Mouse (Mus musculus): ENCODE measurements at regions not wholly inside any gene's neighbourhood (a gene's known extent, or its start where the extent isn't known, plus 50 kb on each side); places are given as distances from the start of the nearest gene placed in this dataset.

DNA sequence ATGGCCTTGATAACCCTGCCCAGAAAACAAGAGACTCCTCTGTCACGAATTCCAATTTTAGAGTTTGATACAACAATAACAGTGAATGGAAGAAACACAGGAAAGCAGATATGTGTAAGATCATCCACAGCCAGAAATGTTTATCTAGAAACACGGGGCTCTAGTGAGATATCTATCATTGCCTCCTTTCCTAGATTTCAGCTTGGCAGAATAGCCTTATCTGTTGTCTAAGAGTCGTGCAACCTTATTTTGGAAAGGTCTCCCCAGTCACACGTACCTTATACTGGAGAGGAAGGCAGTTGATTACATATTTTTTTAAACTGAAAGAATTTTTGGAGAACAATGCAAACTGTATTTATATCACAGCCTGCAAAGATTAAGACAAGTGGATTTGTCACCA, 61.6 kb downstream of the Gm10295 start:
- Histone ChIP-seq H3K36me3 (ENCODE audit: control insufficient read depth, insufficient read depth, low read length) (no peaks in the 10 kb centered on the region), H3K4me2 (ENCODE audit: low read length) (no peak overlapping the region), H3K4me1 (ENCODE audit: control insufficient read depth, insufficient read depth, low read length) (no peaks in the 10 kb centered on the region), H3K9me3 (replicated peaks; ENCODE audit: control insufficient read depth, low read length, poor library complexity, severe bottlenecking) (no peaks in the 10 kb centered on the region), H3K27me3 (ENCODE audit: control insufficient read depth, insufficient read depth, low read depth, low read length) (no peaks in the 10 kb centered on the region), H3K27ac (ENCODE audit: low read length) (no peak overlapping the region), H3K4me3 (ENCODE audit: low read depth, low read length) (no peak overlapping the region), H3K9ac (ENCODE audit: low read depth, low read length) (no peak overlapping the region)
- 77% methylated on average over 4 of the region's 4 CpGs for WGBS
- ATAC-seq, result no peak

GRCm38 (mm10) chr7:71289266-71289665, 62.0 kb downstream of the Gm10295 start:
- Histone ChIP-seq H3K4me2 (ENCODE audit: low read length) (no peak overlapping the region), H3K9ac (ENCODE audit: low read depth, low read length) (no peak overlapping the region), H3K27ac (ENCODE audit: low read length) (no peak overlapping the region), H3K9me3 (replicated peaks; ENCODE audit: control insufficient read depth, low read length, poor library complexity, severe bottlenecking) (no peaks in the 10 kb centered on the region), H3K4me1 (ENCODE audit: control insufficient read depth, insufficient read depth, low read length) (no peaks in the 10 kb centered on the region), H3K36me3 (ENCODE audit: control insufficient read depth, insufficient read depth, low read length) (no peaks in the 10 kb centered on the region), H3K4me3 (ENCODE audit: low read depth, low read length) (no peak overlapping the region), H3K27me3 (ENCODE audit: control insufficient read depth, insufficient read depth, low read depth, low read length) (no peaks in the 10 kb centered on the region)
- 82% methylated on average over 5 of the region's 5 CpGs for WGBS
- ATAC-seq, result no peak

DNA sequence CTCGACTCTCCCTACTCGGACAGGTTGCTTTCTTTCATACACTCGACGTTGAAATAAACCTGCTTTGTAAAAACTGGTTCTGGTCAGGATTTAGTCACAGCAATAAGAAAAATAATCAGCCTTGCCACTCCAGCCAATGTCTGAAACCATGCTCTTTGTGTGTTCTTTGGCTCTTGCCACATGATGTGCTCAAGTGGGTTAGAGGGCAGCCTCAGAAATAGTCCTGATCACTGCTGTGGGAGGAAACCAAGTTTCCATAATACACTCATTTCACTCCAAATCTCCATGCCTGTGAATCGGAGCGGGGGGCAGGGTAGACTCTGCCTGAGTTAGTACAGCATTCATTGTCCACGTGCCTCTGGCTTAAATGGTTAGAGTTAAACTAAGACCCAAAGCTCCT, 63.8 kb downstream of the Gm10295 start:
- H3K27me3 ChIP-seq (ENCODE audit: control insufficient read depth, insufficient read depth, low read depth, low read length), result no peaks in the 10 kb centered on the region
- no peak overlapping the region for H3K9ac ChIP-seq (ENCODE audit: low read depth, low read length)
- no peaks in the 10 kb centered on the region; the same call in 1 of the 2 replicates for H3K9me3 ChIP-seq (replicated peaks; ENCODE audit: control insufficient read depth, low read length, poor library complexity, severe bottlenecking)
- ATAC-seq, result no peak
- no peaks in the 10 kb centered on the region for H3K36me3 ChIP-seq (ENCODE audit: control insufficient read depth, insufficient read depth, low read length)
- H3K4me1 ChIP-seq (ENCODE audit: control insufficient read depth, insufficient read depth, low read length), result no peaks in the 10 kb centered on the region
- 88% methylated on average over 7 of the region's 7 CpGs for WGBS
- no peak overlapping the region for H3K27ac ChIP-seq (ENCODE audit: low read length)
- H3K4me2 ChIP-seq (ENCODE audit: low read length), result no peak overlapping the region
- no peak overlapping the region for H3K4me3 ChIP-seq (ENCODE audit: low read depth, low read length)

DNA sequence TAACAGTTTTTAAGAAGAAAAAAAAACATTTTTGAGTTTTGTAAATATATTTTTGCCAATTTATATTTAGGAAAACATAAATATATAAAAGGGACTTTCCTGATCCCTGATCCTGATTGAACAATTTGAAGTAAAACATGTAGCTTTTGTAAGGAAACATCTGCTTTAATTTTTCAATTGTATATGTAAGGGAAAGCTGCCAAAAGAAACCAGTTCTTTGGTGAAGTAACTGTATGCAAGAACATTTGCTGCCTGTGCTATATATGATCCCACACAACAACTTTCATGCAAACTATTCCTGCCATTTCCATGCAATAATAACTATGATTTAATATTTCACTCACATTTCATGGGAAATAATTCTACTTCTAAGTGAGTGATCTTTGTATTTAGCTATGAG, 67.0 kb downstream of the Gm10295 start:
- no peaks in the 10 kb centered on the region for H3K36me3 ChIP-seq (ENCODE audit: control insufficient read depth, insufficient read depth, low read length)
- no peak overlapping the region for H3K4me3 ChIP-seq (ENCODE audit: low read depth, low read length)
- H3K27me3 ChIP-seq (ENCODE audit: control insufficient read depth, insufficient read depth, low read depth, low read length), result no peaks in the 10 kb centered on the region
- H3K9me3 ChIP-seq (replicated peaks; ENCODE audit: control insufficient read depth, low read length, poor library complexity, severe bottlenecking), result no peaks in the 10 kb centered on the region; the same call in 1 of the 2 replicates
- H3K4me2 ChIP-seq (ENCODE audit: low read length), result no peak overlapping the region
- H3K4me1 ChIP-seq (ENCODE audit: control insufficient read depth, insufficient read depth, low read length), result no peaks in the 10 kb centered on the region
- H3K27ac ChIP-seq (ENCODE audit: low read length), result no peak overlapping the region
- H3K9ac ChIP-seq (ENCODE audit: low read depth, low read length), result no peak overlapping the region
- ATAC-seq, result no peak

GRCm38 (mm10) chr7:71283419-71283818, 67.9 kb downstream of the Gm10295 start:
- no peaks in the 10 kb centered on the region for H3K4me1 ChIP-seq (ENCODE audit: control insufficient read depth, insufficient read depth, low read length)
- no peak for ATAC-seq
- no peaks in the 10 kb centered on the region; the same call in 1 of the 2 replicates for H3K9me3 ChIP-seq (replicated peaks; ENCODE audit: control insufficient read depth, low read length, poor library complexity, severe bottlenecking)
- H3K27me3 ChIP-seq (ENCODE audit: control insufficient read depth, insufficient read depth, low read depth, low read length), result no peaks in the 10 kb centered on the region
- 91% methylated on average over 3 of the region's 3 CpGs for WGBS
- no peaks in the 10 kb centered on the region for H3K36me3 ChIP-seq (ENCODE audit: control insufficient read depth, insufficient read depth, low read length)
- H3K4me3 ChIP-seq (ENCODE audit: low read depth, low read length), result no peak overlapping the region
- no peak overlapping the region for H3K27ac ChIP-seq (ENCODE audit: low read length)
- no peak overlapping the region for H3K4me2 ChIP-seq (ENCODE audit: low read length)
- H3K9ac ChIP-seq (ENCODE audit: low read depth, low read length), result no peak overlapping the region

GRCm38 (mm10) chr7:71266101-71266500, 85.2 kb downstream of the Gm10295 start:
- H3K9ac ChIP-seq (ENCODE audit: low read depth, low read length), result no peak overlapping the region
- 86% methylated on average over 8 of the region's 8 CpGs for WGBS
- H3K36me3 ChIP-seq (ENCODE audit: control insufficient read depth, insufficient read depth, low read length), result no peaks in the 10 kb centered on the region
- H3K4me1 ChIP-seq (ENCODE audit: control insufficient read depth, insufficient read depth, low read length), result no peaks in the 10 kb centered on the region
- H3K9me3 ChIP-seq (replicated peaks; ENCODE audit: control insufficient read depth, low read length, poor library complexity, severe bottlenecking), result no peaks in the 10 kb centered on the region
- H3K27me3 ChIP-seq (ENCODE audit: control insufficient read depth, insufficient read depth, low read depth, low read length), result no peaks in the 10 kb centered on the region
- ATAC-seq, result no peak
- no peak overlapping the region for H3K4me2 ChIP-seq (ENCODE audit: low read length)
- H3K4me3 ChIP-seq (ENCODE audit: low read depth, low read length), result no peak overlapping the region
- H3K27ac ChIP-seq (ENCODE audit: low read length), result no peak overlapping the region

DNA sequence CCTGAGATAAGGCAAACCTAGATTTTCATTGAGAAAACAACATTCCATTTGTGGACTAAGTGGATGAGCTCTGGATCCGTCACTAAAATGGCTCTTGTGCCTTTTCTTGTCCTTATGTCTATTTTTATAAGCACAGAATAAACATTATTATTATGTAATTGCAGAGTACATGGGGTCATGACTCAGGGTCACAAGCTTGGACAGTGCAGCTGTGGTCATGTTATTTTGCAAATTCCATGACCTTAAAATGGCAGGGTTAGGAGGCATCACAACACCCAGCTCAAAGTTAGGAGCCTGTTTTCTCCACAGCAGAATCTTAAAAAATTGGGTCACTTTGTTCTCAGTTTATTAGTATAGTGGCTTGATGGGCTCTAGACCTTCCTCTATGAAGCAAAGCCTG, 87.2 kb downstream of the Gm10295 start:
- no peaks in the 10 kb centered on the region for H3K36me3 ChIP-seq (ENCODE audit: control insufficient read depth, insufficient read depth, low read length)
- H3K27me3 ChIP-seq (ENCODE audit: control insufficient read depth, insufficient read depth, low read depth, low read length), result no peaks in the 10 kb centered on the region
- no peaks in the 10 kb centered on the region for H3K4me1 ChIP-seq (ENCODE audit: control insufficient read depth, insufficient read depth, low read length)
- no peak for ATAC-seq
- H3K27ac ChIP-seq (ENCODE audit: low read length), result no peak overlapping the region
- H3K9me3 ChIP-seq (replicated peaks; ENCODE audit: control insufficient read depth, low read length, poor library complexity, severe bottlenecking), result no peaks in the 10 kb centered on the region
- no peak overlapping the region for H3K4me2 ChIP-seq (ENCODE audit: low read length)
- 83% methylated on average over 1 of the region's 1 CpGs for WGBS
- no peak overlapping the region for H3K9ac ChIP-seq (ENCODE audit: low read depth, low read length)
- no peak overlapping the region for H3K4me3 ChIP-seq (ENCODE audit: low read depth, low read length)

DNA sequence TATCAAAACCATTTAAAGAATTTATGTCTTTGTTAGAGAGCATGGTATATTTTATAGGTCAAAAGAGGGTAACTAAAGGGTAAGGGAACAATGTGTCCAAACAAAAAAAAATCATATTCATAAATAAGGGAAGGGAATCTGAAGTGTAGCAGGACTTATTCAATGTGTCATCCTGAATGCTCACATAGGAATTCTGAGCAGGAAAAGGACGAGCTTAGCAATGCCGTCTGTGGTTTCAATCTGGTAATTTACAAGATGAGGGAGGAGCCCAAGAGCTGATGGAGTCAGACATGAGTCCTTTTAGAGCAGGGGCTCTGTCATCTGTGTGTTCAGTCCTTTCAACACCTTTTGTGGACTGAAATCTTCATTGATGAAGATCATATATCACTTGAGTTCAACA, 101.6 kb downstream of the Gm10295 start:
- no peaks in the 10 kb centered on the region for H3K9me3 ChIP-seq (replicated peaks; ENCODE audit: control insufficient read depth, low read length, poor library complexity, severe bottlenecking)
- H3K27me3 ChIP-seq (ENCODE audit: control insufficient read depth, insufficient read depth, low read depth, low read length), result no peaks in the 10 kb centered on the region
- H3K4me2 ChIP-seq (ENCODE audit: low read length), result no peak overlapping the region
- no peak overlapping the region for H3K27ac ChIP-seq (ENCODE audit: low read length)
- H3K4me3 ChIP-seq (ENCODE audit: low read depth, low read length), result no peak overlapping the region
- ATAC-seq, result no peak
- H3K9ac ChIP-seq (ENCODE audit: low read depth, low read length), result no peak overlapping the region
- no peaks in the 10 kb centered on the region for H3K4me1 ChIP-seq (ENCODE audit: control insufficient read depth, insufficient read depth, low read length)
- no peaks in the 10 kb centered on the region for H3K36me3 ChIP-seq (ENCODE audit: control insufficient read depth, insufficient read depth, low read length)
- WGBS, result 78% methylated on average over 2 of the region's 2 CpGs

- Histone ChIP-seq H3K27ac (ENCODE audit: low read length) (no peak overlapping the region), H3K9me3 (replicated peaks; ENCODE audit: control insufficient read depth, low read length, poor library complexity, severe bottlenecking) (no peaks in the 10 kb centered on the region), H3K4me3 (ENCODE audit: low read depth, low read length) (no peak overlapping the region), H3K9ac (ENCODE audit: low read depth, low read length) (no peak overlapping the region), H3K36me3 (ENCODE audit: control insufficient read depth, insufficient read depth, low read length) (no peaks in the 10 kb centered on the region), H3K4me1 (ENCODE audit: control insufficient read depth, insufficient read depth, low read length) (no peaks in the 10 kb centered on the region), H3K27me3 (ENCODE audit: control insufficient read depth, insufficient read depth, low read depth, low read length) (no peaks in the 10 kb centered on the region), H3K4me2 (ENCODE audit: low read length) (no peak overlapping the region)
- 73% methylated on average over 5 of the region's 5 CpGs for WGBS
- ATAC-seq, result no peak
Measured at GRCm38 (mm10) chr7:71249216-71249615, 102.1 kb downstream of the Gm10295 start.

DNA sequence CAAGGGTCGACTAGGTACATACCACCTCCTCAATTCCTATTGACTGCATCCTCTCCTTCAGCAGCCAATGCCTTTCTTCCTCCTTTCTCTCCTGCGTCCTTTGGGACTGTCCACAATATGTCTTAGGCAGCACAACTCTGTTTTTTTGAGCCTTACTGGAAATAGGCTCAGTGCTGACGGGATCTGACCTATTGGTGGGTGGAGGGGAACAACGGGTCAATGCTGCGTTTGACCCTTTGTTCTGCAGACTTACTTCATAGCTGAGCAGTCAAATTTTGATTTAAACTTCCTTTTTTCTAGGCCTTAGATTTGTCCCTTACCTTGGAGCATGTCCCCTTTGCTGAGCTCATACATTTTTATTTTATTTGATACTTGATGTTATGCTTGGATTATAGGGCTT, 103.4 kb downstream of the Gm10295 start:
- Histone ChIP-seq H3K36me3 (ENCODE audit: control insufficient read depth, insufficient read depth, low read length) (no peaks in the 10 kb centered on the region), H3K4me2 (ENCODE audit: low read length) (no peak overlapping the region), H3K27me3 (ENCODE audit: control insufficient read depth, insufficient read depth, low read depth, low read length) (no peaks in the 10 kb centered on the region), H3K4me1 (ENCODE audit: control insufficient read depth, insufficient read depth, low read length) (no peaks in the 10 kb centered on the region), H3K27ac (ENCODE audit: low read length) (no peak overlapping the region), H3K9me3 (replicated peaks; ENCODE audit: control insufficient read depth, low read length, poor library complexity, severe bottlenecking) (no peaks in the 10 kb centered on the region), H3K4me3 (ENCODE audit: low read depth, low read length) (no peak overlapping the region), H3K9ac (ENCODE audit: low read depth, low read length) (no peak overlapping the region)
- ATAC-seq, result no peak
- WGBS, result 80% methylated on average over 5 of the region's 5 CpGs

All from midbrain, embryonic 16.5 days (tissue).